Mouse (Mus musculus): ENCODE measurements around the gene Gen1. TPM values are rescaled to one million over a fixed set of nuclear protein-coding genes. Genes with fewer than 3 reads are reported as not detected.
A peak's percentile ranks its signal among the peaks of the same experiment; 100 is the strongest.

Gen1 gene
- polyA plus RNA-seq, 1 experiment from 2014 or later = 13.5 TPM

DNA sequence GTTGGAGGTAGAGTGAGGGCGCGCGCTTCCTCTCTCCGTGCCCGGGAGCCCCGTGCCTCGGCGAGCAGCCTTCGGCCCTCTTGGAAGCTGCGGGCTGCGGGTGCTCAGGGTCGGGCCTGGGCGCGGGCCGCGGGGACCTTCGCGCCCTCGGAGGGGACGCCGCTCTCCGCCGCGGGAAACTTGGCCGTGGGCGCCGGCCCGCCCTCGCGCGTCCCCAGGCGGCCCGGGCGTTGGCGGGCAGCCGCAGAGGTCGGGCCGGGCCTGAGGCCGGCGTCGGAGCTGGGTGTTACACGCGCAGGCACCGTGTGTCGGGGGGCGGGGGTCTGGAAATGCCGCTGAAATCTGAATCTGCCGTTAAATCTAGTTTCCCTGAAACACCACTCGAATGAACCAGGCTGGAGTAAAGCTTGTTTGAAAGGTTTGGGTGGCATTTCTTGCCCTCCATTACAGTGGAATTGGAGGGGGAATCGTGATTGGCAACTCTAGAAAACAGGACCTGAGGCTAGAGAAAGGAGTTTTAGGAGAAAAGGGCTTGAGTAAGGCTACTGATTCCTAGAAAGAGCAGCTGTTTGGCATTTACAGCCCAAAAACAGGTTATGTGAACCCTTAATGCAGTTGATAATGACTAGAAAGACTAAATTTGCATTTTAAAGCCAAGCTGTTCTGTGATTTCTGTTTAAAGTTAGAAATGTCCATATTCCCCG lies 833 bp upstream of the Gen1 start:
- Histone ChIP-seq H3K4me1 (peaks cover 15% of the 10 kb centered on the region; the same call in 1 of the 2 replicates), H3K27ac (peak overlapping the region; percentile 99), H3K4me3 (peak overlapping the region; percentile 87), H3K36me3 (no peaks in the 10 kb centered on the region), H3K27me3 (ENCODE audit: insufficient read depth, poor library complexity, severe bottlenecking) (no peaks in the 10 kb centered on the region), H3K9me3 (no peaks in the 10 kb centered on the region)
- under 1% methylated on average over 38 of the region's 51 CpGs for WGBS
- DNase-seq (ENCODE audit: low spot score) = no peak

DNA sequence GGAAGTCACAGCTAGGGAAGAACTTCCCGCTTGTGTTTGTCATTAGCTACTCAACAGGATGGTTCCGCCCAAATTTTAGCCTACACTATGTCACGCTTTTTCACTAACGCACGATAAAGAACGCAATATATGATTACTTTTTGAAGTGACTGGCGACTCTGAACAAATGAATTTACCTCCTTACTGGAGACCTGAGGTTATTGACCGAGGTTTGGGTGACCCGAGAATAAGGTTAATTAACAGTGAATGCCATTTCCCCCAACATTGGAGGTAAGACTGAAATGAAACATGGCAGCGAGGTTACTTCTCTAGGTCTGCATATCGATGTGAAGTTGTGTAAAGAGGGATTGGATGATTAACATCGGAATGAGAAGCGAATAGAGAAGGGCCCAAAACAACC lies 706 bp downstream of the Gen1 start:
- H3K27me3 ChIP-seq (ENCODE audit: insufficient read depth, poor library complexity, severe bottlenecking) = no peaks in the 10 kb centered on the region
- no peaks in the 10 kb centered on the region for H3K36me3 ChIP-seq
- peak overlapping the region; percentile 87 for H3K4me3 ChIP-seq
- peaks cover 15% of the 10 kb centered on the region; the same call in 1 of the 2 replicates for H3K4me1 ChIP-seq
- DNase-seq (ENCODE audit: low spot score) = no peak
- H3K9me3 ChIP-seq = no peaks in the 10 kb centered on the region
- 3% methylated on average over 13 of the region's 13 CpGs for WGBS
- peak overlapping the region; percentile 99 for H3K27ac ChIP-seq

GRCm38 (mm10) chr12:11250322-11250721 lies 15.3 kb downstream of the Gen1 start:
- DNase-seq (ENCODE audit: low spot score) = no peak
- Histone ChIP-seq H3K27me3 (ENCODE audit: insufficient read depth, poor library complexity, severe bottlenecking) (no peaks in the 10 kb centered on the region), H3K27ac (no peak overlapping the region), H3K9me3 (no peaks in the 10 kb centered on the region), H3K4me1 (no peaks in the 10 kb centered on the region), H3K36me3 (peaks cover 40% of the 10 kb centered on the region), H3K4me3 (no peak overlapping the region)
- 91% methylated on average over 3 of the region's 3 CpGs for WGBS

DNA sequence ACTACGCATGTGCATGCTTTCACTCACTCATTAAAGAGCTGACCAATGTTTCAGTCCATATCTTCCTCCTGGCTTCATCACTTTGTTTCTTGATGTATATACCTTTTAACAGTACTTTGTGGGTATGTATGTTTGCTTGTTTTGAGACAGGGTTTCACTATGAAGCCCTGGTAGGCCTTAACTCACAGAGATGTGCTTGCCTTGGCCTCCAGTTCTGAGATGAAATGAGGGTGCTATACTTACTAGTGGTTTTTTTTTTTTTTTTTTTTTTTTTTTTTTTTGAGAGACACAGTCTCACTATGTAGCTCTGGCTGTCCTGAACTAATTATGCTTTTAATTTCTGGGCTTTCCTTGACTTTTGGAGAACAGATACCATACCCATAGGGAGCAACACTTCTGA lies 18.1 kb downstream of the Gen1 start:
- Histone ChIP-seq H3K9me3 (no peaks in the 10 kb centered on the region), H3K27ac (no peak overlapping the region), H3K27me3 (ENCODE audit: insufficient read depth, poor library complexity, severe bottlenecking) (no peaks in the 10 kb centered on the region), H3K36me3 (peaks cover 44% of the 10 kb centered on the region), H3K4me3 (no peak overlapping the region), H3K4me1 (no peaks in the 10 kb centered on the region)
- 94% methylated on average over 1 of the region's 1 CpGs for WGBS
- DNase-seq (ENCODE audit: low spot score) = no peak

DNA sequence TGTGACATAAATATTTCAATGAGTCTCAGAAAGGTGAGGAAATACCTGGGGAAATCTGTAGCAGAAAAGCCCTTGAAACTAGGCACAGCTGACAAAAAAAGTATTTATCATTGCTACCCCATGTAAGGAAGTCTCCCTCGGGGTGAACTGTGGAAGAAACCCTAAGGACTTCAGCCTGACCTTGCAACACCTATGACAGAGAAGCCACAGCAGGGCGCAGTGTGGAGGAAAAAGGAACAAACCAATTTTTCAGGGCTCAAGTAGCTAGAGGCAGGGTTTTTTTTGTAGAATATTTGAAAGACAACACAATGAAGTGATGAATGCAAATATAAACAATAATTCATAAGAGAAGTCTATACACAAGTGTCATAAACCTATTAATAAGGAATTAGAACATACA lies 29.6 kb downstream of the Gen1 start:
- Histone ChIP-seq H3K9me3 (no peaks in the 10 kb centered on the region), H3K36me3 (no peaks in the 10 kb centered on the region), H3K4me1 (peaks cover 4% of the 10 kb centered on the region; the same call in 1 of the 2 replicates), H3K4me3 (no peak overlapping the region), H3K27me3 (ENCODE audit: insufficient read depth, poor library complexity, severe bottlenecking) (no peaks in the 10 kb centered on the region), H3K27ac (no peak overlapping the region)
- DNase-seq (ENCODE audit: low spot score) = no peak
- WGBS = 72% methylated on average over 2 of the region's 2 CpGs

DNA sequence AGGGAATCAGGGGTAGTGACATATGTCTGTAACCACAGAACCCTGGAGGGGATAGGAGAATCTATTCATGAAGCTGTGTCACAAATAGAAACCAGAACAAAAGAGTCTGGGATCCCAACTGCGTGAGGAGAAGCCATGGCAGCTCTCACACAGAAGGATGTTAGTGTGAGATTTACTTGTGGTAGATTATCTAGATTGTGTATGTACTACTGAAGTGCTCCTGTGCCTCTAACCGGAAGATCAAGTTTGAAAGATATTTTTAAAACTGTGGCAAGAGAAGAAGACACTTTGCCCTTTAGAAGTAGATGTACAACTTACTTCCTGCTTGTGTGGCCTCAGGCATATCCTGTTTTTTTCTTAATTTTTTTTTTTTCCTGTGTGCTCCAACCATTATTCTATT lies 35.3 kb downstream of the Gen1 start:
- Histone ChIP-seq H3K9me3 (no peaks in the 10 kb centered on the region), H3K27me3 (ENCODE audit: insufficient read depth, poor library complexity, severe bottlenecking) (no peaks in the 10 kb centered on the region), H3K36me3 (no peaks in the 10 kb centered on the region), H3K4me3 (no peak overlapping the region), H3K27ac (no peak overlapping the region), H3K4me1 (peaks cover 4% of the 10 kb centered on the region; the same call in 1 of the 2 replicates)
- 68% methylated on average over 2 of the region's 2 CpGs for WGBS
- no peak for DNase-seq (ENCODE audit: low spot score)

DNA sequence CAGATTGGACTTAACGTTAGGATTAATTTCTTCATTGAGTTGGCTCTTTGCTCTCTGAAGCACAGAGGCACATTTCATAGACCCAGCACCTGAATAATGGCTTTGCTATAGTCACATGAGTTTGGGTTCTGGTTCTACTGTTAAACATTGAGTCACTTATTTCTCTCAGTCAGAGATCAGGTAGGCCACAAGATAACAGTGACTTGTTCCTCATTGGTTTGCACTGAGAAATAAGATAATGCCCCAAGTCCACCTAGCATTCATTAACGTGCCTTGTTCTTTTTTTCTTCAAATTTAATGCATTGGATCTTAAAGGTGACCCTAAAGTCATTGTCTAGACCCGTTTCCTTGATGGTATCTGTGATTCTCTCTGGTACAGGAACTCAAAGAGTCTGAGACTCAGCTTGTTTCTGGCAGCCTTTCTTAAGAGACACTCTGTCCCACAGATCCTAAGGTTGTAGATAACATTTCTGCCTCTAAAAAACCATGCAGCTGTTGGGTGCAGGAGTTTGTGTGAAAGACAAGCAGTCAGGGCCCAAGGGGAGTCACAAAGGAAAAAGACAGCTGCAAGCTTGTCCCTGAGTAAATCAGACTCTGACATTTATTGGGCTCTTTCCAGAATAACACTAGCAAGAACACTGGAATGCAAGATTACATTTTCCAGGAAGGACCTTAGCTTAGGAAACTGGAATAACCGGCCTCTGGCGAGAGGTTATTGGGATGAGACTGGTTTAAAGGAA lies 38.9 kb downstream of the Gen1 start:
- no peak overlapping the region for H3K4me3 ChIP-seq
- no peak overlapping the region for H3K27ac ChIP-seq
- no peak for DNase-seq (ENCODE audit: low spot score)
- H3K27me3 ChIP-seq (ENCODE audit: insufficient read depth, poor library complexity, severe bottlenecking) = no peaks in the 10 kb centered on the region
- WGBS = 67% methylated on average over 5 of the region's 5 CpGs
- H3K9me3 ChIP-seq = no peaks in the 10 kb centered on the region
- peaks cover 18% of the 10 kb centered on the region for H3K4me1 ChIP-seq
- H3K36me3 ChIP-seq = no peaks in the 10 kb centered on the region

GRCm38 (mm10) chr12:11226123-11226522 lies 39.5 kb downstream of the Gen1 start:
- 30% methylated on average over 1 of the region's 1 CpGs for WGBS
- no peak for DNase-seq (ENCODE audit: low spot score)
- Histone ChIP-seq H3K4me3 (no peak overlapping the region), H3K9me3 (no peaks in the 10 kb centered on the region), H3K4me1 (peaks cover 22% of the 10 kb centered on the region), H3K36me3 (no peaks in the 10 kb centered on the region), H3K27ac (no peak overlapping the region), H3K27me3 (ENCODE audit: insufficient read depth, poor library complexity, severe bottlenecking) (no peaks in the 10 kb centered on the region)

DNA sequence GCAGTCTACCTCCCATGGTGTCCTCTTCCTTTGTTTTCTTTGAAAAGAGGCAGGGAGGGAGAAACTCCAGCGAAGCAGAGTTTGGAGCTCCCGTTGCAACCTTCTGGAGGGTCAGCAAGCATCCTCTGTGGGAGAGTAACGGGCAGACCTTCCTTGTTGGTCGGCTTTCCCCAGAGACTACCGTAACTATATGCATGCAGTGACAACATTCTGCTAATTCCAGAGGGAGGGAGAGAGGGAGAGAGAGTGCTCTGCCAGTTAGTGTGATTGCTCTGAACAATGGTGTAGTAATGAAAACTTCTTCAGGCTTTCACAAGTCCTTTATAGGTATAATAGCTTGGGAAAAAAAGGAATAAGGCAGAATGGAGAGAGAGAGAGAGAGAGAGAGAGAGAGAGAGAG lies 40.9 kb downstream of the Gen1 start:
- H3K4me1 ChIP-seq = peaks cover 22% of the 10 kb centered on the region
- no peaks in the 10 kb centered on the region for H3K36me3 ChIP-seq
- peak overlapping the region; percentile 77 for H3K27ac ChIP-seq
- no peaks in the 10 kb centered on the region for H3K9me3 ChIP-seq
- 3% methylated on average over 5 of the region's 5 CpGs for WGBS
- H3K4me3 ChIP-seq = peak overlapping the region; percentile 34
- H3K27me3 ChIP-seq (ENCODE audit: insufficient read depth, poor library complexity, severe bottlenecking) = no peaks in the 10 kb centered on the region
- DNase-seq (ENCODE audit: low spot score) = no peak

DNA sequence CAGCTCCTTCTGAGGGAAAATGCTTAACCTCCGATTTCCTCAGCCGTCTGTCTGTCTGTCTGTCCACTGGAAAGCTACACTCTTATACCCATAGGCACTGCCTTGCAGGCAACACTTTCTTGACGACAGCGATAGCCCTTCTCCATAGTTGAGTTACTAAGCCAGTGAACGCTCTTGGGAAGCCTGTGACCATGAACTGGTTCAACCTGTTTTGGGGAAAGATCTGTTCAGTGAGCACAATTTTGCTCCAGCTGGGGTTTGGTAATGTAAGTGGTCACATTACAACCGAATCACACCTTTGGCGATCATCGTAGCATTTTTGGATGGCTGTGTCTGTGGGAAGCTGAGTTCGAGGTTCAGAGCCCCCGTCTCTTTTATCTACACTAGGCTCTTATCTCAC lies 42.5 kb downstream of the Gen1 start:
- no peaks in the 10 kb centered on the region for H3K36me3 ChIP-seq
- H3K27me3 ChIP-seq (ENCODE audit: insufficient read depth, poor library complexity, severe bottlenecking) = no peaks in the 10 kb centered on the region
- no peak overlapping the region for H3K27ac ChIP-seq
- DNase-seq (ENCODE audit: low spot score) = no peak
- 68% methylated on average over 10 of the region's 10 CpGs for WGBS
- peaks cover 22% of the 10 kb centered on the region for H3K4me1 ChIP-seq
- H3K9me3 ChIP-seq = no peaks in the 10 kb centered on the region
- H3K4me3 ChIP-seq = no peak overlapping the region

DNA sequence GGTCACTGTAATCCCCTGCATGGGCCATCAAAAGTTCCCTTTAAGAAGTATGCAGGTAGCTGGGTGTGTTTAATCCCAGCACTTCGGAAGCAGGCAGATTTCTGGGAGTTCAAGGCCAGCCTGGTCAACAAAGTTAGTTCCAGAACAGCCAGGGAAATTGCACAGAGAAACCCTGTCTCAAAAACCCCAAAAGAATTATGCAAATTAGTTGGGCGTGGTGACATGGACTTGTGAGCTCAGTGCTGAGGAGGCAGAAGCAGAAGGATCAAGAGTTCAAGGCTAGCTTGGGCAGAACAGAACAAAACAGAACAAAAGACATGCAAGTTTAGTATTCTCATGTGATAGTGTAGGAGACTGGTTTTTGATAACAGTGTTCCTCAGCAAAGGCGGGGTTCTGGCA lies 43.0 kb downstream of the Gen1 start:
- no peaks in the 10 kb centered on the region for H3K27me3 ChIP-seq (ENCODE audit: insufficient read depth, poor library complexity, severe bottlenecking)
- WGBS = 53% methylated on average over 3 of the region's 3 CpGs
- H3K27ac ChIP-seq = no peak overlapping the region
- peaks cover 22% of the 10 kb centered on the region for H3K4me1 ChIP-seq
- H3K9me3 ChIP-seq = no peaks in the 10 kb centered on the region
- DNase-seq (ENCODE audit: low spot score) = no peak
- no peaks in the 10 kb centered on the region for H3K36me3 ChIP-seq
- no peak overlapping the region for H3K4me3 ChIP-seq

GRCm38 (mm10) chr12:11221524-11222330 lies 43.9 kb downstream of the Gen1 start:
- 55% methylated on average over 20 of the region's 20 CpGs for WGBS
- DNase-seq (ENCODE audit: low spot score) = no peak
- no peak overlapping the region for H3K4me3 ChIP-seq
- no peaks in the 10 kb centered on the region for H3K36me3 ChIP-seq
- peaks cover 22% of the 10 kb centered on the region for H3K4me1 ChIP-seq
- peak overlapping the region; percentile 70 for H3K27ac ChIP-seq
- no peaks in the 10 kb centered on the region for H3K9me3 ChIP-seq
- no peaks in the 10 kb centered on the region for H3K27me3 ChIP-seq (ENCODE audit: insufficient read depth, poor library complexity, severe bottlenecking)

DNA sequence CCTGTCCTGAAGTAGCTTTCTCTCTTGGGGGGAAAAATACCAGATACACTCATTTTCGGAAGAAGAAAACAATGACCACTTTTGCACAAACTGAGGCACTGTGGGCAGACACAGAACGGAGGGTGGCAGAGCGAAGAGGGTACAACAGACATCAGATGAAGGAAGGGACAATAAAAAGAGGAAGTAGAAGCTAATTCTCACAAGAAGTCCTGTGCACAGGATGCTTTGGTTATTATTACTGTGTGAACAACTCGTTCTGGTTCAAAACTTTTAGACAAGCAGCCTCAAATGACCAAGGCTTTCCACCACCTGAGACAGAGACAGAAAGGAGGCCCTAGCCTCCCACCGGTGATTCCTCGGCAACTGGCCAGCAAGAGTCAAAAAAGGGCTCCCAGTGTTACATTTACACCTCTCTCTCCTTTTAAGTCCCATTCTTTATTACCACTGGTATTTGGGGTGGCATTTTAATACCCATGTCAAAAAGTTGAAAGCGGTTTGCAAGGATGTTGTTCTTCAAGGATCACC lies 47.8 kb downstream of the Gen1 start:
- H3K4me1 ChIP-seq = peaks cover 9% of the 10 kb centered on the region
- H3K4me3 ChIP-seq = no peak overlapping the region
- no peaks in the 10 kb centered on the region for H3K36me3 ChIP-seq
- no peak overlapping the region for H3K27ac ChIP-seq
- no peaks in the 10 kb centered on the region for H3K9me3 ChIP-seq
- H3K27me3 ChIP-seq (ENCODE audit: insufficient read depth, poor library complexity, severe bottlenecking) = no peaks in the 10 kb centered on the region
- no peak for DNase-seq (ENCODE audit: low spot score)
- 82% methylated on average over 7 of the region's 7 CpGs for WGBS

All from heart, embryonic 10.5 days (tissue).